Mouse (Mus musculus): ENCODE results near the gene Aph1a.

DNA sequence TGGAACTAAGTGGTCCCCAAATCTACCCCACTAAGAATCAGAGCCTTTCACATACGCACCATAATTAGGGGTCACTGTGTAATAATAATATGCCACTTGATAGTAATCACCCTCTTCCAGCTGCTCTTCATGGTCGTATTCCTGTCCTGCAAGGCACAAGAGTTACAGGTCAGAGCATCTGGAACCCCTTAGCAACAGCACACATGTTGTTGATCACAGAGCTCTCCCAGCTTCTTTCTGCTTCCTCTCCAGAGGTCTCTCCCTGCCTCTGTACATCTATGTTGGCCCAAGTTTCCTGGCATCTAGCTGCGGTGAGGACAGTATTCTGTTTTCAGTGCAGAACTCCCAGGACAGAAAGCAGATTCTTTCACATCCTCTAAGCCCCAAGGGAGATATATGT is 4.1 kb upstream of the Aph1a start:
- TF ChIP-seq CTCF (IDR thresholded peaks at IDR 0.05; ENCODE audit: control insufficient read depth, insufficient read depth, insufficient replicate concordance, low read depth, low read length): no peak
- no peak for TF ChIP-seq POLR2A (IDR thresholded peaks at IDR 0.05; ENCODE audit: control insufficient read depth, low read depth, low read length)

Data from testis, adult 2 months (tissue).